Mouse (Mus musculus) cortical plate, adult 2 months (tissue): Measurements from ENCODE around the gene Mettl17.

ENCODE experiments used
- CTCF ChIP-seq: fragments of 200-500 bp; IDR thresholded peaks from 2 replicates; pipeline ENCODE4 v1.5.1; 2011; ENCODE audit warnings: mild to moderate bottlenecking, control low read depth, low read length; ENCODE audit not compliant: insufficient read depth; ENCODE audit errors: extremely low read depth
- POLR2A ChIP-seq: fragments of 200-500 bp; IDR thresholded peaks from 2 replicates; pipeline ENCODE4 v1.6.1; 2011; ENCODE audit warnings: mild to moderate bottlenecking, low read length, control low read depth; ENCODE audit not compliant: insufficient read depth; ENCODE audit errors: extremely low read depth

DNA sequence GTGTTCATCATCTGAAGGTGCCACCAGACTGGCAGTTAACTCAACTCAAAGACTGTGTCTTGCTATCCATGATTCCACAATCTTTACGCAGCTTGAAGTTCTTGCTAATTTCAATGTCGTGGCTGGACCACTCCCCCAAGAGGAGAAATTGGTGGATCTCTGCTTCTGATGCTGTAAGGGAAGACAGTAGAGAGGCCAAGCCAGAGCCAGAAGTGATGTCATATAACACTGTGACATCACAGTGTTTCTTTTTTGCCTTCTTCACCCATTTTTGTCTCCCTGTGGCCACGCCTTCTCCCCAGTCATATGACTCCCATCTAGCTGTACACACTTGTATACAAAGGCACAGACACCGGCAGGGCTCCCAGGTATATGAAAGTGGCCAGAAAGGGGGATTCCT is 33.5 kb downstream of the Mettl17 start, which contains the start of gene Tppp2:
- TF ChIP-seq CTCF (no peak), POLR2A (no peak)
